In the genomic region with DNA sequence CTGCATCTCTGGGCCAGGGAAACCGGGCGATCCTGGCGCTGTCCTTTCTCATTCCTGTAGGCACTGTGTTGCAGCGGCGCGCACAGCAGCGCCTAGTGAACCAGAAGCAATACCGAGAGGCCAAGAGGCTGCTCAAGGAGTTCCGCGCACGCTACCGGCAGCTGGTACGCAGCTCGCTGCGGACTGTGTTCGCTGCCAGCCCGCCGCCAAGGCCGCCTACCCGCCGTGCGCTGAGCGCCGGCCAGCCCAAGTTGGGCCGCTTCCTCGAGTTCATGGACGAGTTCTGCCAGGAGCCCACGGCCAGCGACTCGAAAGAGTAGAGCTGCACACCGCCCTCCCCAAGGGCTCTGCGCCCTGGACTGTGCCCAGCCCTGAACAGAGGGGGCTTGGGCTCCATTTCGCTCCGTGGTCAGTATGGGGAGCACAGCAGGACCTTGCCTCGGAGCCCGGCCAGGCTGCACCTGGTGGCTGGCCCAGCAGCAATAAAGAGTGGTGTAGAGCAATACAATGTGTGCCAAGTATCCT, we compare ENCODE assay signal across 8 mouse cellular contexts. TPM values are rescaled to one million over a fixed set of nuclear protein-coding genes. Genes with fewer than 3 reads are reported as not detected.
DNase-seq lines count a peak whose midpoint lies in the region; ATAC-seq lines count a peak whose summit lies in the region.

No protein-coding gene starts in this region.

- H3K4me3 ChIP-seq in kidney, embryonic 14.5 days (ENCODE audit: low read length): peak overlapping the region; percentile 42
- H3K4me3 ChIP-seq in liver, embryonic 12.5 days: peak overlapping the region; percentile 37

- H3K9me3 ChIP-seq in kidney, embryonic 14.5 days (ENCODE audit: control insufficient read depth, low read length): no peaks in the 10 kb centered on the region
- H3K9me3 ChIP-seq in liver, embryonic 12.5 days (replicated peaks): no peaks in the 10 kb centered on the region

- peaks cover 4% of the 10 kb centered on the region for H3K36me3 ChIP-seq in kidney, embryonic 14.5 days (ENCODE audit: control insufficient read depth, insufficient read depth, low read length)
- H3K36me3 ChIP-seq in liver, embryonic 12.5 days: peaks cover 4% of the 10 kb centered on the region; the same call in 1 of the 2 replicates

- no peak overlapping the region for H3K27ac ChIP-seq in kidney, embryonic 14.5 days (ENCODE audit: low read depth, low read length)
- no peak overlapping the region for H3K27ac ChIP-seq in liver, embryonic 12.5 days

- peaks cover 17% of the 10 kb centered on the region; the same call in 1 of the 2 replicates for H3K4me1 ChIP-seq in kidney, embryonic 14.5 days (ENCODE audit: control insufficient read depth, insufficient read depth, low read length)
- H3K4me1 ChIP-seq in liver, embryonic 12.5 days: peaks cover 12% of the 10 kb centered on the region

- peak overlapping the region; percentile 50 for H3K9ac ChIP-seq in kidney, embryonic 14.5 days (ENCODE audit: low read depth, low read length)
- peak overlapping the region; percentile 42; the same call in 1 of the 2 replicates for H3K9ac ChIP-seq in liver, embryonic 12.5 days

- under 1% methylated on average over 36 of the region's 36 CpGs for whole genome bisulfite sequencing in kidney, embryonic 14.5 days
- 2% methylated on average over 36 of the region's 36 CpGs for WGBS in liver, embryonic 12.5 days (ENCODE audit: insufficient replicate concordance)

- DNase-seq in left cerebral cortex, adult 18-20 months (ENCODE audit: low spot score in 2 of 2): peak; percentile 41 to 66
- no peak for DNase-seq in left cerebral cortex, adult 11 months (ENCODE audit: low spot score)
- DNase-seq in embryo, embryonic 10 days (ENCODE audit: low spot score): peak; percentile 68
- DNase-seq in naive thymus-derived CD4-positive, alpha-beta T cell, adult 2 months (ENCODE audit: low read depth): peak; percentile 28
- peak; percentile 63 to 66 for DNase-seq in thymus, postnatal 36 days

- peak; percentile 40 for ATAC-seq in granulocyte monocyte progenitor cell, adult 5-6 weeks (replicated peaks; ENCODE audit: poor library complexity, severe bottlenecking)
- ATAC-seq in kidney, embryonic 14.5 days (ENCODE audit: low FRiP score, low TSS enrichment): peak; percentile 55; the same call in 1 of the 2 replicates
- ATAC-seq in liver, embryonic 12.5 days: no peak

- peaks cover 11% of the 10 kb centered on the region for H3K27me3 ChIP-seq in kidney, embryonic 14.5 days (ENCODE audit: control insufficient read depth, insufficient read depth, low read length)
- H3K27me3 ChIP-seq in liver, embryonic 12.5 days (replicated peaks): peaks cover 56% of the 10 kb centered on the region

- peak overlapping the region; percentile 79 for H3K4me2 ChIP-seq in kidney, embryonic 14.5 days (replicated peaks; ENCODE audit: low read depth, low read length)
- peak overlapping the region; percentile 67 for H3K4me2 ChIP-seq in liver, embryonic 12.5 days

RNA-seq across cellular contexts. Expression of gene Spcs2, which starts 54.1 kb away (rescaled TPM):
- 10 to 100 TPM; 86.3 to 96.7 TPM for total RNA-seq in left cerebral cortex, adult 18-20 months (2021)
- 253 and 308 TPM in 2 replicates for total RNA-seq in granulocyte monocyte progenitor cell, adult 5-6 weeks (2014; fragmentation: Nextera tagmentation)
- 268 and 298 TPM in 2 replicates for total RNA-seq in granulocyte monocyte progenitor cell, adult 5-6 weeks (2017)
- polyA plus RNA-seq in kidney, embryonic 14.5 days (2014; fragmentation: Nextera tagmentation; extraction: Ambion mirVana): 346 and 377 TPM in 2 replicates
- polyA plus RNA-seq in liver, embryonic 12.5 days (2016; fragmentation: Nextera tagmentation; extraction: Ambion mirVana): 216 and 224 TPM in 2 replicates

RNA-seq across cellular contexts. Expression of gene Xrra1, which starts 58.5 kb away (rescaled TPM):
- 1 to 10 TPM in 1 of 2 experiments, under 1 TPM in 1; 0.87 to 1.2 TPM for total RNA-seq in left cerebral cortex, adult 18-20 months (2021)
- 1.3 TPM in 1 of 2 replicates, not detected in the other for total RNA-seq in granulocyte monocyte progenitor cell, adult 5-6 weeks (2014; fragmentation: Nextera tagmentation)
- not detected in 2 replicates for total RNA-seq in granulocyte monocyte progenitor cell, adult 5-6 weeks (2017)
- 0.43 and 0.47 TPM in 2 replicates for polyA plus RNA-seq in kidney, embryonic 14.5 days (2014; fragmentation: Nextera tagmentation; extraction: Ambion mirVana)
- 0.10 TPM in 1 of 2 replicates, not detected in the other for polyA plus RNA-seq in liver, embryonic 12.5 days (2016; fragmentation: Nextera tagmentation; extraction: Ambion mirVana)
